Mouse (Mus musculus) embryonic facial prominence, embryonic 13.5 days (tissue): ENCODE results near the gene Chrna10. TPM values are rescaled to one million over a fixed set of nuclear protein-coding genes. Genes with fewer than 3 reads are reported as not detected.
A peak's percentile ranks its signal among the peaks of the same experiment; 100 is the strongest.

ENCODE experiments used
- ATAC-seq: fragments of 200-750 bp; cut with Nextera tagmentation; 2 replicates; pipeline ENCODE4 v1.8.0; 2017; ENCODE audit warnings: low read depth; ENCODE audit not compliant: insufficient number of reproducible peaks, insufficient read depth, low FRiP score, low TSS enrichment
- H3K27ac ChIP-seq: fragments of 300-500 bp; sonication (generic); 2 replicates; pipeline ENCODE4 v1.5.1; 2015; ENCODE audit warnings: moderate library complexity, mild to moderate bottlenecking, inconsistent platforms
- H3K27me3 ChIP-seq: fragments of 300-500 bp; sonication (generic); 2 replicates; pipeline ENCODE4 v1.6.1; 2015; ENCODE audit warnings: mild to moderate bottlenecking, inconsistent platforms
- H3K36me3 ChIP-seq: fragments of 300-500 bp; sonication (generic); 2 replicates; pipeline ENCODE4 v1.6.1; 2015; ENCODE audit warnings: mild to moderate bottlenecking, inconsistent platforms
- H3K4me1 ChIP-seq: fragments of 300-500 bp; sonication (generic); 2 replicates; pipeline ENCODE4 v1.6.1; 2015; ENCODE audit warnings: inconsistent platforms
- H3K4me2 ChIP-seq: fragments of 300-500 bp; sonication (generic); 2 replicates; pipeline ENCODE4 v1.6.1; 2015; ENCODE audit warnings: moderate library complexity, mild to moderate bottlenecking, inconsistent platforms
- H3K4me3 ChIP-seq: fragments of 300-500 bp; sonication (generic); 2 replicates; pipeline ENCODE4 v1.5.1; 2015; ENCODE audit warnings: mild to moderate bottlenecking, inconsistent platforms
- H3K9ac ChIP-seq: fragments of 300-500 bp; sonication (generic); 2 replicates; pipeline ENCODE4 v1.6.1; 2015; ENCODE audit warnings: mild to moderate bottlenecking, inconsistent platforms
- H3K9me3 ChIP-seq: fragments of 300-500 bp; sonication (generic); 2 replicates; pipeline ENCODE4 v1.6.1; 2016; ENCODE audit warnings: inconsistent platforms
- WGBS: fragments of 180-500 bp; shearing (Covaris S2); methylation state at CpG from one replicate; pipeline ENCODE4 v1.1.7; 2015; ENCODE audit warnings: mixed read lengths; 5-methylcytosine and 5-hydroxymethylcytosine counted together
- polyA plus RNA-seq: library from polyadenylated mRNA; unstranded; fragments of >200 nt; fragmentation: Nextera tagmentation; extraction: Ambion mirVana; gene quantifications from 2 replicates; pipeline ENCODE4 v1.2.1, GENCODE M21; 2015

Chrna10 gene
- polyA plus RNA-seq, 1 experiment from 2014 or later = not detected

GRCm38 (mm10) chr7:102080311-102080710 is 36.3 kb downstream of the Chrna10 start:
- H3K4me2 ChIP-seq = no peak overlapping the region
- ATAC-seq = no peak
- H3K27me3 ChIP-seq = no peaks in the 10 kb centered on the region
- H3K27ac ChIP-seq = no peak overlapping the region
- H3K9me3 ChIP-seq = no peaks in the 10 kb centered on the region
- no peak overlapping the region for H3K9ac ChIP-seq
- no peak overlapping the region for H3K4me3 ChIP-seq
- 88% methylated on average over 8 of the region's 8 CpGs for WGBS
- peaks cover 91% of the 10 kb centered on the region for H3K36me3 ChIP-seq
- no peaks in the 10 kb centered on the region for H3K4me1 ChIP-seq

DNA sequence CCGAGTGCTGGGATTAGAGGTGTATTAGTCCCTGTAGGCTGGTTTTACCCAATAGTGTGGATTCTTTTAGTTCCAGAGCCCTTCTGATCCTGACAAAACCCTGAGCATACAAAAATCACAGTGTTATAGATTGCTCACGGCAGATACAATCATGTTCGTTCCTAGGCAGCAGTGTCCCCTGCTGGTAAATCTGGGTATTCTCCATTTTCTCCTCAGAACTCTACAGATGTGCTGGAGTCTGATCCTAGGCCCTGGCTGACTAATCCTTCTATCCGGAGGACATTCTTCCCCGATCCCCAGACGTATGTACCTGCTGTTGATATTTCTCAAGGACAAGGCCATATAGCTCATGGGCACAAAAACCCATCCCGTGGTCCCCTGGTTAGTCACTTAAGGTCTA is 38.1 kb downstream of the Chrna10 start:
- Histone ChIP-seq H3K27ac (no peak overlapping the region), H3K4me2 (no peak overlapping the region), H3K9me3 (no peaks in the 10 kb centered on the region), H3K27me3 (no peaks in the 10 kb centered on the region), H3K4me1 (no peaks in the 10 kb centered on the region), H3K9ac (no peak overlapping the region), H3K36me3 (peaks cover 91% of the 10 kb centered on the region), H3K4me3 (no peak overlapping the region)
- no peak for ATAC-seq
- WGBS = 77% methylated on average over 7 of the region's 7 CpGs

- H3K27ac ChIP-seq = no peak overlapping the region
- WGBS = 78% methylated on average over 7 of the region's 7 CpGs
- ATAC-seq = no peak
- no peaks in the 10 kb centered on the region for H3K4me1 ChIP-seq
- H3K4me2 ChIP-seq = no peak overlapping the region
- H3K9ac ChIP-seq = no peak overlapping the region
- peaks cover 91% of the 10 kb centered on the region for H3K36me3 ChIP-seq
- H3K9me3 ChIP-seq = no peaks in the 10 kb centered on the region
- H3K4me3 ChIP-seq = no peak overlapping the region
- H3K27me3 ChIP-seq = no peaks in the 10 kb centered on the region
Measured at GRCm38 (mm10) chr7:102076714-102077296, 39.8 kb downstream of the Chrna10 start.

- Histone ChIP-seq H3K27ac (peak overlapping the region; percentile 88), H3K4me1 (peaks cover 23% of the 10 kb centered on the region), H3K4me2 (peak overlapping the region; percentile 77), H3K36me3 (peaks cover 19% of the 10 kb centered on the region), H3K9ac (peak overlapping the region; percentile 81), H3K4me3 (peak overlapping the region; percentile 74), H3K9me3 (no peaks in the 10 kb centered on the region), H3K27me3 (no peaks in the 10 kb centered on the region)
- ATAC-seq = no peak
- WGBS = 74% methylated on average over 6 of the region's 6 CpGs
Measured at GRCm38 (mm10) chr7:102066363-102066762, 50.3 kb downstream of the Chrna10 start.

DNA sequence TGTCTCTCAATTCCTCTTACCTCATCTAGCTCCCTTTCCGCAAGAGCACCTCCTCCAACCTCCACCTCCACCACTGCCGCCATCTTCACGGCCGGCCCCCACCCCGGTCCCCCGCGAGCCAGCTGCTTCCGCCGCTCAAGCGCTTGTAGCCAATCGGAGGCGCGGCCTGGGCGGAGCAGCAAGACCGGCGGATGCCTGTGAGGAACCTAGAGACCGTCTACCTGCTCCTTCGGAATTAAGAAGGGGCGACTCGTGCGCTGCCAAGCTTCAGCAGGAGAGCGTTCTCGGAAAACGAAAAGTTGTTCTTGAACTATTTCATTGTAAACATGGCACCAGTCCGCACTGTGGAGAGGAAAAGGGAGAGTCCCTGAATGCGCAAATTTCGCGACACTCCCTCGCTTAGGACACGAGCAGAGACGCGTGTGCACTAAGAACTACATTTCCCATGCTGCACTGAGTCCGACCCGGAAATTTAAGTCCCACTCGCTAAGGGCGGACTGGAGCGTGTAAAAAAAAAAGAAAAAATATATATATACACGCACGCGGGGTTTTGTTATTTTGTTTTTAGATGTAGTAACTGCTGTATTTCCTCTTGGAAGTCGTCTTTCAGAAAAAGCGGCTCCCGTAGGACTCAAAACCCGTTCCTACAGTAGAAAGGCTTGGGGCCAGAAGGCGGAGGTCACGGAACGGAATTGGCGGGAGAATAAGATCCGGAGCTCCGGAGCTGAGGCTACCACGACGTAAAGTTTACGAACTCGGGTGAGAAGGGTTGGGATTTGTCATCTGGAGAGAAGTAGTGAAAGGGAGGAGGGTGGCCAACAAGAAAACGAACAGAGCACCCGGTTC is 51.4 kb downstream of the Chrna10 start, which contains the start of the genes Rnf121, Xndc1 and Xntrpc:
Gene Rnf121, minus strand, starts transcription at position 424 of the 846 bp plus-strand sequence.
Gene Xndc1, plus strand, starts transcription at position 466 of the 846 bp plus-strand sequence.
Gene Xntrpc, plus strand, starts transcription at position 668 of the 846 bp plus-strand sequence.
- WGBS = under 1% methylated on average over 56 of the region's 56 CpGs
- H3K9me3 ChIP-seq = no peaks in the 10 kb centered on the region
- H3K27me3 ChIP-seq = no peaks in the 10 kb centered on the region
- peak within 1 kb of the TSS; percentile 74 for H3K4me3 ChIP-seq
- peak within 1 kb of the TSS; percentile 88 for H3K27ac ChIP-seq
- peak; percentile 98 for ATAC-seq
- 0 out of 2 replicates have a peak, but pooled peaks cover 16% of the 10 kb centered on the region for H3K36me3 ChIP-seq
- peaks cover 23% of the 10 kb centered on the region for H3K4me1 ChIP-seq
- H3K9ac ChIP-seq = peak within 1 kb of the TSS; percentile 81
- H3K4me2 ChIP-seq = peak within 1 kb of the TSS; percentile 77

DNA sequence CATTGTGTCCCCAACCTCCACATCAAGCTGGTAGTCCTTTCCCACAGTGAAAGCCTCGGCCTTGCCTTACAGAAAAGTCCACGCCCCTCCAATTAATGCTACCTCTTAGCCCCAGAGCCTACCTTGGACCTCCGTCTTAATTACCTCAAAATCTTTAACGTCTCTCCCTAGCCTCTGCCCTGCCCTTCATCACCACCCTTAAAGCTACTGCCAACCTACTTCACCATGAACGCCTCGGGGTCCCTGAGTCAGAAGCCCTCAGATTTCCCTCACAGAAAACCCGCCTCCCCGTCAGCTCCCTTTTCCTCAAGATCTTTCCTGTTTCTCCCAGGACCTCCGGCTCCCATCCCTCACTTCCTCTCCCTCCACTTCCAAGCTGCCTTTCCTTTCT is 52.0 kb downstream of the Chrna10 start:
- peak overlapping the region; percentile 77 for H3K4me2 ChIP-seq
- H3K27ac ChIP-seq = peak overlapping the region; percentile 88
- peak overlapping the region; percentile 81 for H3K9ac ChIP-seq
- under 1% methylated on average over 9 of the region's 9 CpGs for WGBS
- no peak for ATAC-seq
- peaks cover 23% of the 10 kb centered on the region for H3K4me1 ChIP-seq
- H3K9me3 ChIP-seq = no peaks in the 10 kb centered on the region
- peak overlapping the region; percentile 74 for H3K4me3 ChIP-seq
- peaks cover 15% of the 10 kb centered on the region for H3K36me3 ChIP-seq
- H3K27me3 ChIP-seq = no peaks in the 10 kb centered on the region

DNA sequence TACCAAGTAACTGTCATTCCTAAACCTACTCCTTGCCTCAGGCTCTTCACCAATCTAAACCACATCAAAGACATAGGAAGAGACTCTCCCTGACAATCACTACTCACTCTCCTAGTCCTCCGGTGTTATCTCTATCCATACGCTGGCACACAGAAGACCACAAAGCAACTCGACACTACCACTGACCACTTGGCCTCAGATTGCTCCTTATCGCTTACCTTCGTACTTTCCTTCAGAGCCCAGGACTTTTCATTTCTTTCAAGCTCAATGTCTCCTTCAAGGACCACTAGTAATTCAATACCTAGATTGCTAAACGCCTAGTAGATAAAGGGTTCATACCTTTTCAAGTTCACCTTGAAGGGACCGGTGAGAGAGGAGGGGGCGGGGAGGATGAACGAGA is 52.7 kb downstream of the Chrna10 start:
- Histone ChIP-seq H3K9me3 (no peaks in the 10 kb centered on the region), H3K4me3 (peak overlapping the region; percentile 74), H3K4me1 (peaks cover 23% of the 10 kb centered on the region), H3K27me3 (no peaks in the 10 kb centered on the region), H3K4me2 (peak overlapping the region; percentile 77), H3K36me3 (peaks cover 22% of the 10 kb centered on the region), H3K27ac (no peak overlapping the region), H3K9ac (no peak overlapping the region; the same call in 1 of the 2 replicates)
- 80% methylated on average over 9 of the region's 9 CpGs for WGBS
- ATAC-seq = no peak

- H3K27me3 ChIP-seq = no peaks in the 10 kb centered on the region
- WGBS = 95% methylated on average over 1 of the region's 1 CpGs
- H3K4me1 ChIP-seq = peaks cover 20% of the 10 kb centered on the region
- ATAC-seq = no peak
- H3K27ac ChIP-seq = no peak overlapping the region
- H3K4me2 ChIP-seq = no peak overlapping the region
- H3K9me3 ChIP-seq = no peaks in the 10 kb centered on the region
- peaks cover 29% of the 10 kb centered on the region for H3K36me3 ChIP-seq
- H3K9ac ChIP-seq = no peak overlapping the region
- no peak overlapping the region for H3K4me3 ChIP-seq
Measured at GRCm38 (mm10) chr7:102062203-102062602, 54.4 kb downstream of the Chrna10 start.

- Histone ChIP-seq H3K9ac (no peak overlapping the region), H3K27me3 (no peaks in the 10 kb centered on the region), H3K4me2 (no peak overlapping the region), H3K27ac (no peak overlapping the region), H3K4me1 (peaks cover 14% of the 10 kb centered on the region), H3K9me3 (no peaks in the 10 kb centered on the region), H3K36me3 (peaks cover 37% of the 10 kb centered on the region), H3K4me3 (no peak overlapping the region)
- 93% methylated on average over 3 of the region's 3 CpGs for WGBS
- ATAC-seq = no peak
Measured at GRCm38 (mm10) chr7:102061353-102061752, 55.3 kb downstream of the Chrna10 start.
